Mouse (Mus musculus) forebrain, postnatal 0 days (tissue): ENCODE measurements at regions not wholly inside any gene's neighbourhood (a gene's known extent, or its start where the extent isn't known, plus 50 kb on each side); places are given as distances from the start of the nearest gene placed in this dataset.

ENCODE experiments used
- ATAC-seq: fragments of 200-750 bp; cut with Nextera tagmentation; 2 replicates; pipeline ENCODE4 v1.8.0; 2017; ENCODE audit warnings: mild to moderate bottlenecking, moderate library complexity
- DNase-seq: peaks from one replicate; pipeline ENCODE4 v3.0.0-alpha.2; 2015
- H3K27ac ChIP-seq: fragments of 300-500 bp; sonication (generic); 2 replicates; pipeline ENCODE4 v1.5.1; 2014; ENCODE audit warnings: low read depth, mild to moderate bottlenecking, antibody characterized with exemption, low read length, moderate library complexity, mixed read lengths
- H3K27me3 ChIP-seq: fragments of 300-500 bp; sonication (generic); 2 replicates; pipeline ENCODE4 v1.6.1; 2014; ENCODE audit warnings: mild to moderate bottlenecking, low read length, mixed read lengths; ENCODE audit not compliant: insufficient read depth
- H3K36me3 ChIP-seq: fragments of 300-500 bp; sonication (generic); 2 replicates; pipeline ENCODE4 v1.6.1; 2014; ENCODE audit warnings: mild to moderate bottlenecking, moderate library complexity; ENCODE audit not compliant: insufficient read depth
- H3K4me1 ChIP-seq: fragments of 300-500 bp; sonication (generic); 2 replicates; pipeline ENCODE4 v1.6.1; 2014; ENCODE audit warnings: antibody characterized with exemption; ENCODE audit not compliant: insufficient read depth
- H3K4me2 ChIP-seq: fragments of 300-500 bp; sonication (generic); 2 replicates; pipeline ENCODE4 v1.6.1; 2014; ENCODE audit warnings: low read depth, mild to moderate bottlenecking, moderate library complexity
- H3K4me3 ChIP-seq: fragments of 300-500 bp; sonication (generic); 2 replicates; pipeline ENCODE4 v1.5.1; 2014; ENCODE audit warnings: low read depth, low read length, mixed read lengths
- H3K9ac ChIP-seq: fragments of 300-500 bp; sonication (generic); 2 replicates; pipeline ENCODE4 v1.6.1; 2014; ENCODE audit warnings: mild to moderate bottlenecking
- H3K9me3 ChIP-seq: fragments of 300-500 bp; sonication (generic); 2 replicates; pipeline ENCODE4 v1.6.1; 2016; ENCODE audit warnings: low read length
- CTCF ChIP-seq: sonication (generic); IDR thresholded peaks from 2 replicates; pipeline ENCODE4 v1.5.1; 2016; ENCODE audit warnings: antibody characterized with exemption, control low read depth, low read depth
- WGBS: fragments of 180-500 bp; shearing (Covaris S2); extraction: QIAGEN DNeasy Blood & Tissue Kit; methylation state at CpG from one replicate; pipeline ENCODE4 v1.1.7; 2014; 5-methylcytosine and 5-hydroxymethylcytosine counted together

GRCm38 (mm10) chr2:135525779-135526178 lies 133.0 kb upstream of the Plcb4 start:
- Histone ChIP-seq H3K4me2 (no peak overlapping the region), H3K36me3 (no peaks in the 10 kb centered on the region), H3K4me1 (no peaks in the 10 kb centered on the region), H3K4me3 (no peak overlapping the region), H3K9ac (no peak overlapping the region), H3K27ac (no peak overlapping the region), H3K27me3 (no peaks in the 10 kb centered on the region), H3K9me3 (no peaks in the 10 kb centered on the region)
- WGBS, result 93% methylated on average over 1 of the region's 1 CpGs
- DNase-seq (no peak), ATAC-seq (no peak)
- TF ChIP-seq CTCF, result no peak

- no peaks in the 10 kb centered on the region for H3K27me3 ChIP-seq
- WGBS, result 73% methylated on average over 3 of the region's 3 CpGs
- H3K4me3 ChIP-seq, result no peak overlapping the region
- H3K9me3 ChIP-seq, result no peaks in the 10 kb centered on the region
- DNase-seq (no peak), ATAC-seq (no peak)
- no peaks in the 10 kb centered on the region for H3K36me3 ChIP-seq
- no peak for TF ChIP-seq CTCF
- H3K4me1 ChIP-seq, result no peaks in the 10 kb centered on the region
- H3K4me2 ChIP-seq, result no peak overlapping the region
- H3K27ac ChIP-seq, result no peak overlapping the region
- H3K9ac ChIP-seq, result no peak overlapping the region
These were observed 129.2 kb upstream of the Plcb4 start for GRCm38 (mm10) chr2:135529619-135530018.

GRCm38 (mm10) chr2:135536303-135536871 lies 122.4 kb upstream of the Plcb4 start:
- 57% methylated on average over 11 of the region's 11 CpGs for WGBS
- Histone ChIP-seq H3K27ac (no peak overlapping the region), H3K4me3 (no peak overlapping the region), H3K4me1 (0 out of 2 replicates have a peak, but pooled peaks cover 4% of the 10 kb centered on the region), H3K36me3 (no peaks in the 10 kb centered on the region), H3K9me3 (no peaks in the 10 kb centered on the region), H3K9ac (no peak overlapping the region), H3K4me2 (no peak overlapping the region), H3K27me3 (no peaks in the 10 kb centered on the region)
- TF ChIP-seq CTCF, result no peak
- DNase-seq (no peak), ATAC-seq (no peak)

GRCm38 (mm10) chr2:135538022-135538421 lies 120.8 kb upstream of the Plcb4 start:
- no peak for DNase-seq

GRCm38 (mm10) chr2:135541058-135541457 lies 117.8 kb upstream of the Plcb4 start:
- Histone ChIP-seq H3K9ac (no peak overlapping the region), H3K27ac (no peak overlapping the region), H3K9me3 (no peaks in the 10 kb centered on the region), H3K27me3 (no peaks in the 10 kb centered on the region), H3K4me2 (no peak overlapping the region), H3K4me1 (0 out of 2 replicates have a peak, but pooled peaks cover 5% of the 10 kb centered on the region), H3K36me3 (no peaks in the 10 kb centered on the region), H3K4me3 (no peak overlapping the region)
- ATAC-seq (peak; percentile 97), DNase-seq (peak; percentile 92)
- TF ChIP-seq CTCF, result no peak
- WGBS, result 17% methylated on average over 2 of the region's 2 CpGs

More at GRCm38 (mm10) chr2:135538022-135538421, 120.8 kb upstream of the Plcb4 start:
- no peak for TF ChIP-seq CTCF
- no peaks in the 10 kb centered on the region for H3K27me3 ChIP-seq
- H3K36me3 ChIP-seq, result no peaks in the 10 kb centered on the region
- H3K9ac ChIP-seq, result no peak overlapping the region
- WGBS, result 21% methylated on average over 2 of the region's 2 CpGs
- no peak overlapping the region for H3K4me2 ChIP-seq
- H3K9me3 ChIP-seq, result no peaks in the 10 kb centered on the region
- H3K4me1 ChIP-seq, result 0 out of 2 replicates have a peak, but pooled peaks cover 5% of the 10 kb centered on the region
- ATAC-seq, result no peak
- H3K27ac ChIP-seq, result no peak overlapping the region
- H3K4me3 ChIP-seq, result no peak overlapping the region

GRCm38 (mm10) chr2:135541930-135542329 lies 116.9 kb upstream of the Plcb4 start:
- no peak overlapping the region for H3K4me2 ChIP-seq
- H3K4me3 ChIP-seq, result no peak overlapping the region
- no peaks in the 10 kb centered on the region for H3K9me3 ChIP-seq
- H3K9ac ChIP-seq, result no peak overlapping the region
- no peaks in the 10 kb centered on the region for H3K27me3 ChIP-seq
- TF ChIP-seq CTCF, result peak; percentile 21
- no peak overlapping the region for H3K27ac ChIP-seq
- no peak for DNase-seq
- no peaks in the 10 kb centered on the region for H3K36me3 ChIP-seq
- no peak for ATAC-seq
- 0 out of 2 replicates have a peak, but pooled peaks cover 5% of the 10 kb centered on the region for H3K4me1 ChIP-seq

GRCm38 (mm10) chr2:135544882-135545281 lies 113.9 kb upstream of the Plcb4 start:
- DNase-seq (no peak), ATAC-seq (no peak)
- 0 out of 2 replicates have a peak, but pooled peaks cover 5% of the 10 kb centered on the region for H3K4me1 ChIP-seq
- TF ChIP-seq CTCF, result no peak
- H3K27me3 ChIP-seq, result no peaks in the 10 kb centered on the region
- no peak overlapping the region for H3K4me3 ChIP-seq
- no peaks in the 10 kb centered on the region for H3K36me3 ChIP-seq
- H3K9me3 ChIP-seq, result no peaks in the 10 kb centered on the region
- no peak overlapping the region for H3K4me2 ChIP-seq
- H3K27ac ChIP-seq, result no peak overlapping the region
- no peak overlapping the region for H3K9ac ChIP-seq
